In the genomic region with DNA sequence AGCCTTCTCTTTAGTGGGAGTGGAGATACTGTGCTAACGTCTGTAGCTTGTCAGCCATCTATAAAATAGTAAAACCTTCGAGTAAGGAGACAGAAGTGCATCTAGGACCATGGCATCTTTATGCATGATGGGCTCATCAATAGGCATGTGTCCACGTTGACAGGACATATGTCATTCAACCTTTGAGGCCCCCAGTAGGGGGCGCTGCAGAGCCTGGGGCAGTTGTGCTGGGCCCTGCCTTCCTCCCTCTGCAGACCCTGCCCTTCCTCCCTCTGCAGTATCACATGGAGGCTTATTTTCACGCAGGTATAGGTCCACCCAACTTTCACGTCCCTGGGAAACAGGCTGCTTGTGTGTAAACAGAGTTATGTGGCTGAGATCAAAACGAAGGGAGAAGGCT, we compare ENCODE assay signal across 14 mouse cellular contexts. TPM values are rescaled to one million over a fixed set of nuclear protein-coding genes. Genes with fewer than 3 reads are reported as not detected.
DNase-seq lines count a peak whose midpoint lies in the region; ATAC-seq and TF ChIP-seq lines count a peak whose summit lies in the region.
"Had no signal": no experiment of that assay in that cellular context is flagged by ENCODE, and none has a peak within 500 bp of the region (broad histone marks: within the 10 kb centered on the region; RNA-seq: fewer than 3 reads in every experiment).

No protein-coding gene starts in this region.

- no peaks in the 10 kb centered on the region for H3K9me3 ChIP-seq in intestine, postnatal 0 days (ENCODE audit: control insufficient read depth)
- no peaks in the 10 kb centered on the region for H3K9me3 ChIP-seq in intestine, embryonic 16.5 days (ENCODE audit: control insufficient read depth, low read length)
- no peaks in the 10 kb centered on the region for H3K9me3 ChIP-seq in midbrain, postnatal 0 days (ENCODE audit: low read length)
- no peaks in the 10 kb centered on the region for H3K9me3 ChIP-seq in midbrain, embryonic 15.5 days
- no peaks in the 10 kb centered on the region for H3K9me3 ChIP-seq in MEL (replicated peaks; ENCODE audit: insufficient read depth, low read length)
- H3K9me3 ChIP-seq in neural tube, embryonic 15.5 days (replicated peaks): no peaks in the 10 kb centered on the region
- H3K9me3 ChIP-seq: embryonic facial prominence, embryonic 13.5 days; forebrain, embryonic 13.5 days had no signal

- 0 out of 2 replicates have a peak, but pooled peaks cover 3% of the 10 kb centered on the region for H3K36me3 ChIP-seq in intestine, postnatal 0 days (ENCODE audit: control insufficient read depth, insufficient read depth)
- H3K36me3 ChIP-seq in intestine, embryonic 16.5 days (ENCODE audit: control insufficient read depth, insufficient read depth, low read length): no peaks in the 10 kb centered on the region
- H3K36me3 ChIP-seq in midbrain, postnatal 0 days (ENCODE audit: insufficient read depth, low read length): no peaks in the 10 kb centered on the region
- no peaks in the 10 kb centered on the region for H3K36me3 ChIP-seq in midbrain, embryonic 15.5 days (replicated peaks)
- H3K36me3 ChIP-seq in MEL (ENCODE audit: control insufficient read depth in 1 of 2, insufficient read depth in 2 of 2, low read length in 2 of 2): 0 out of 4 replicates have a peak, but pooled peaks cover 0 to 1% of the 10 kb centered on the region in 2 experiments
- no peaks in the 10 kb centered on the region for H3K36me3 ChIP-seq in neural tube, embryonic 15.5 days
- H3K36me3 ChIP-seq: embryonic facial prominence, embryonic 13.5 days had no signal

- 78% methylated on average over 7 of the region's 7 CpGs for WGBS in intestine, postnatal 0 days
- 82% methylated on average over 7 of the region's 7 CpGs for WGBS in intestine, embryonic 16.5 days
- WGBS in midbrain, postnatal 0 days: 80% methylated on average over 7 of the region's 7 CpGs
- WGBS in midbrain, embryonic 15.5 days: 81% methylated on average over 7 of the region's 7 CpGs
- 75% methylated on average over 7 of the region's 7 CpGs for WGBS in neural tube, embryonic 15.5 days

- no peak for TF ChIP-seq EP300 in MEL (IDR thresholded peaks at IDR 0.05; ENCODE audit: low read depth in 1 of 2, low read length in 2 of 2)

- peaks cover 9% of the 10 kb centered on the region; the same call in 1 of the 2 replicates for H3K4me1 ChIP-seq in intestine, postnatal 0 days (replicated peaks; ENCODE audit: control insufficient read depth, insufficient read depth, low read length)
- H3K4me1 ChIP-seq in intestine, embryonic 16.5 days (ENCODE audit: control insufficient read depth, insufficient read depth, low read length): peaks cover 8% of the 10 kb centered on the region
- H3K4me1 ChIP-seq in midbrain, postnatal 0 days (ENCODE audit: insufficient read depth, low read length): peaks cover 16% of the 10 kb centered on the region
- H3K4me1 ChIP-seq in midbrain, embryonic 15.5 days: peaks cover 47% of the 10 kb centered on the region
- H3K4me1 ChIP-seq in MEL (ENCODE audit: control insufficient read depth in 1 of 2, insufficient read depth in 2 of 2, low read length in 2 of 2): no peaks in the 10 kb centered on the region
- peaks cover 54% of the 10 kb centered on the region for H3K4me1 ChIP-seq in neural tube, embryonic 15.5 days

- H3K9ac ChIP-seq in intestine, postnatal 0 days (ENCODE audit: low read depth, low read length): no peak overlapping the region
- H3K9ac ChIP-seq in intestine, embryonic 16.5 days (ENCODE audit: low read depth, low read length): no peak overlapping the region
- no peak overlapping the region for H3K9ac ChIP-seq in midbrain, postnatal 0 days (replicated peaks; ENCODE audit: low read length, poor library complexity, severe bottlenecking)
- no peak overlapping the region for H3K9ac ChIP-seq in midbrain, embryonic 15.5 days
- H3K9ac ChIP-seq in MEL (ENCODE audit: control insufficient read depth, low read depth, low read length, poor library complexity, severe bottlenecking): no peak overlapping the region
- H3K9ac ChIP-seq in neural tube, embryonic 15.5 days (replicated peaks): no peak overlapping the region
- H3K9ac ChIP-seq: embryonic facial prominence, embryonic 13.5 days; forebrain, embryonic 13.5 days had no signal

- TF ChIP-seq CTCF in intestine, postnatal 0 days (IDR thresholded peaks at IDR 0.05; ENCODE audit: low read depth): peak; percentile 56
- peak; percentile 44 for TF ChIP-seq CTCF in midbrain, postnatal 0 days (IDR thresholded peaks at IDR 0.05)
- TF ChIP-seq CTCF in MEL (IDR thresholded peaks at IDR 0.05 in 2 of 3, conservative IDR thresholded peaks at IDR 0.05 in 1 of 3; ENCODE audit: control insufficient read depth in 1 of 3, insufficient read depth in 1 of 3, low read depth in 2 of 3, low read length in 3 of 3, poor library complexity in 1 of 3, severe bottlenecking in 1 of 3): peak; percentile 50 to 82 (median 71)

- H3K4me3 ChIP-seq in intestine, postnatal 0 days (ENCODE audit: low read depth, low read length): no peak overlapping the region
- no peak overlapping the region for H3K4me3 ChIP-seq in intestine, embryonic 16.5 days (ENCODE audit: low read length)
- H3K4me3 ChIP-seq in midbrain, postnatal 0 days (ENCODE audit: low read depth, low read length): no peak overlapping the region
- H3K4me3 ChIP-seq in midbrain, embryonic 15.5 days: no peak overlapping the region
- H3K4me3 ChIP-seq in MEL (ENCODE audit: control insufficient read depth in 1 of 2, insufficient read depth in 1 of 2, low read depth in 2 of 2, low read length in 2 of 2): no peak overlapping the region
- no peak overlapping the region for H3K4me3 ChIP-seq in neural tube, embryonic 15.5 days (replicated peaks)
- H3K4me3 ChIP-seq: embryonic facial prominence, embryonic 13.5 days; forebrain, embryonic 13.5 days had no signal

- no peak; the same call in 1 of the 2 replicates for TF ChIP-seq RAD21 in MEL (IDR thresholded peaks at IDR 0.05; ENCODE audit: low read depth, low read length)

- H3K27ac ChIP-seq in intestine, postnatal 0 days (ENCODE audit: low read depth, low read length): no peak overlapping the region
- no peak overlapping the region for H3K27ac ChIP-seq in intestine, embryonic 16.5 days (ENCODE audit: low read length)
- H3K27ac ChIP-seq in midbrain, postnatal 0 days (ENCODE audit: low read depth, low read length): no peak overlapping the region
- no peak overlapping the region for H3K27ac ChIP-seq in midbrain, embryonic 15.5 days
- H3K27ac ChIP-seq in MEL (ENCODE audit: control insufficient read depth, low read depth, low read length): no peak overlapping the region
- H3K27ac ChIP-seq in neural tube, embryonic 15.5 days (replicated peaks): 0 out of 2 replicates have a peak overlapping the region, but pooled peaks have one; percentile 73
- H3K27ac ChIP-seq: embryonic facial prominence, embryonic 13.5 days; forebrain, embryonic 13.5 days had no signal

- no peak overlapping the region for H3K4me2 ChIP-seq in intestine, postnatal 0 days (replicated peaks; ENCODE audit: low read depth)
- H3K4me2 ChIP-seq in intestine, embryonic 16.5 days (ENCODE audit: low read depth, low read length): no peak overlapping the region
- H3K4me2 ChIP-seq in midbrain, postnatal 0 days (ENCODE audit: low read depth, low read length, poor library complexity, severe bottlenecking): no peak overlapping the region
- H3K4me2 ChIP-seq in midbrain, embryonic 15.5 days: no peak overlapping the region
- H3K4me2 ChIP-seq in neural tube, embryonic 15.5 days: no peak overlapping the region
- H3K4me2 ChIP-seq: embryonic facial prominence, embryonic 13.5 days; forebrain, embryonic 13.5 days had no signal

- H3K27me3 ChIP-seq in intestine, postnatal 0 days (replicated peaks; ENCODE audit: control insufficient read depth, insufficient read depth, low read length): no peaks in the 10 kb centered on the region
- H3K27me3 ChIP-seq in intestine, embryonic 16.5 days (replicated peaks; ENCODE audit: control insufficient read depth, insufficient read depth, low read length): no peaks in the 10 kb centered on the region
- no peaks in the 10 kb centered on the region for H3K27me3 ChIP-seq in midbrain, postnatal 0 days (ENCODE audit: insufficient read depth, low read length)
- no peaks in the 10 kb centered on the region for H3K27me3 ChIP-seq in midbrain, embryonic 15.5 days (replicated peaks)
- H3K27me3 ChIP-seq in MEL (ENCODE audit: control insufficient read depth in 1 of 2, insufficient read depth in 2 of 2, low read length in 2 of 2): no peaks in the 10 kb centered on the region
- no peaks in the 10 kb centered on the region for H3K27me3 ChIP-seq in neural tube, embryonic 15.5 days (replicated peaks)
- H3K27me3 ChIP-seq: embryonic facial prominence, embryonic 13.5 days; forebrain, embryonic 13.5 days had no signal

- no peak for DNase-seq in midbrain, postnatal 0 days (ENCODE audit: low spot score)
- DNase-seq in MEL (ENCODE audit: low read depth, low spot score): peak; percentile 12
- no peak for DNase-seq in cerebellum, postnatal 25 days
- DNase-seq: adrenal gland, postnatal 36 days; cerebellum, adult 9-10 months; heart, adult 11 months; midbrain, embryonic 14.5 days; thymus, postnatal 36 days had no signal

- no peak for TF ChIP-seq POLR2A in MEL (IDR thresholded peaks at IDR 0.05; ENCODE audit: control insufficient read depth in 1 of 2, insufficient read depth in 1 of 2, low read depth in 1 of 2, low read length in 2 of 2, poor library complexity in 1 of 2)

- peaks cover 13% of the 10 kb centered on the region; the same call in 1 of the 2 replicates for H3K79me2 ChIP-seq in MEL (ENCODE audit: control insufficient read depth, insufficient read depth, low read length, poor library complexity)

- ATAC-seq in intestine, postnatal 0 days: no peak
- no peak for ATAC-seq in intestine, embryonic 16.5 days
- ATAC-seq in midbrain, postnatal 0 days (ENCODE audit: low FRiP score): no peak
- ATAC-seq in midbrain, embryonic 15.5 days (replicated peaks): no peak
- ATAC-seq in neural tube, embryonic 15.5 days (ENCODE audit: low FRiP score): no peak
- ATAC-seq: forebrain, embryonic 13.5 days had no signal

TF ChIP-seq in MEL, 35 proteins besides CTCF, POLR2A, EP300 and RAD21:
- TF ChIP-seq NRF1 (IDR thresholded peaks at IDR 0.05; ENCODE audit: insufficient read depth, low read depth, low read length, poor library complexity, severe bottlenecking) (no peak), SMC3 (IDR thresholded peaks at IDR 0.05; ENCODE audit: low read depth, low read length) (peak; percentile 10; the same call in 1 of the 2 replicates)
TF ChIP-seq in MEL: peak in this region for 1.

RNA-seq across cellular contexts. Expression of a gene that starts 19.0 kb away (rescaled TPM):
- 19.4 and 19.5 TPM in 2 replicates for polyA plus RNA-seq in intestine, postnatal 0 days (2015; fragmentation: Nextera tagmentation; extraction: Ambion mirVana)
- 40.3 and 48.2 TPM in 2 replicates for polyA plus RNA-seq in intestine, embryonic 16.5 days (2015; fragmentation: Nextera tagmentation; extraction: Ambion mirVana)
- 33.7 and 40.0 TPM in 2 replicates for total RNA-seq in midbrain, postnatal 0 days (2014; rRNA removed)
- polyA plus RNA-seq in midbrain, postnatal 0 days (2015; fragmentation: Nextera tagmentation; extraction: Ambion mirVana): 44.7 and 45.5 TPM in 2 replicates
- 68.0 and 68.2 TPM in 2 replicates for polyA plus RNA-seq in midbrain, embryonic 15.5 days (2015; fragmentation: Nextera tagmentation; extraction: Ambion mirVana)
- total RNA-seq in MEL (2012; rRNA removed): 59.3 and 61.7 TPM in 2 replicates
- 10 to 100 TPM in 1 of 2 experiments, not detected in 1; 60.7 TPM for polyA plus RNA-seq in MEL (2012; ENCODE audit: insufficient read depth in 1 of 2, insufficient read length in 2 of 2, low read depth in 1 of 2, low replicate concordance in 2 of 2, missing spikeins in 1 of 2)
- polyA plus RNA-seq in neural tube, embryonic 15.5 days (2015; fragmentation: Nextera tagmentation; extraction: Ambion mirVana): 51.3 and 52.6 TPM in 2 replicates
